Mouse (Mus musculus) bone marrow macrophage, adult 2 months (primary cell): ENCODE results near the gene Cyp2u1. TPM values are rescaled to one million over a fixed set of nuclear protein-coding genes. Genes with fewer than 3 reads are reported as not detected.

Source experiments
- H3K27ac ChIP-seq: 2 replicates; pipeline ENCODE4 v1.5.1; 2012; ENCODE audit warnings: low read depth, low read length; ENCODE audit not compliant: insufficient read depth
- H3K4me1 ChIP-seq: 2 replicates; pipeline ENCODE4 v1.6.1; 2012; ENCODE audit warnings: low read length; ENCODE audit not compliant: control insufficient read depth, insufficient read depth
- H3K4me3 ChIP-seq: 2 replicates; pipeline ENCODE4 v1.5.1; 2012; ENCODE audit warnings: mild to moderate bottlenecking, low read length, moderate library complexity; ENCODE audit not compliant: insufficient read depth
- CTCF ChIP-seq: IDR thresholded peaks from 2 replicates; pipeline ENCODE4 v1.5.1; 2012; ENCODE audit warnings: low read depth, mild to moderate bottlenecking, low read length, moderate library complexity
- POLR2A ChIP-seq: IDR thresholded peaks from 2 replicates; pipeline ENCODE4 v1.6.1; 2012; ENCODE audit warnings: mild to moderate bottlenecking, low read depth, low read length, borderline replicate concordance
- polyA plus RNA-seq: library from polyadenylated mRNA; stranded (reverse); fragments of >200 nt; gene quantifications from 2 replicates; pipeline ENCODE4 v1.2.4, GENCODE M21; 2012; ENCODE audit not compliant: missing spikeins, insufficient read depth, insufficient read length

Gene Cyp2u1
- polyA plus RNA-seq, 1 experiment = 0.56 TPM

- Histone ChIP-seq H3K27ac (no peak overlapping the region), H3K4me1 (no peaks in the 10 kb centered on the region), H3K4me3 (no peak overlapping the region)
- TF ChIP-seq CTCF (no peak), POLR2A (no peak)
These were observed 43.5 kb downstream of the Cyp2u1 start for GRCm38 (mm10) chr3:131259392-131259965.

GRCm38 (mm10) chr3:131258921-131259320, 44.1 kb downstream of the Cyp2u1 start:
- H3K27ac ChIP-seq = no peak overlapping the region
- no peak overlapping the region for H3K4me3 ChIP-seq
- H3K4me1 ChIP-seq = no peaks in the 10 kb centered on the region
- no peak for TF ChIP-seq CTCF
- TF ChIP-seq POLR2A = no peak

GRCm38 (mm10) chr3:131255399-131255981, 47.5 kb downstream of the Cyp2u1 start:
- Histone ChIP-seq H3K27ac (no peak overlapping the region), H3K4me1 (no peaks in the 10 kb centered on the region), H3K4me3 (no peak overlapping the region)
- TF ChIP-seq POLR2A (no peak), CTCF (no peak)

- TF ChIP-seq POLR2A (no peak), CTCF (no peak)
- Histone ChIP-seq H3K27ac (no peak overlapping the region), H3K4me3 (no peak overlapping the region), H3K4me1 (no peaks in the 10 kb centered on the region)
These were observed 48.0 kb downstream of the Cyp2u1 start for GRCm38 (mm10) chr3:131254991-131255390.

- no peak overlapping the region for H3K4me3 ChIP-seq
- TF ChIP-seq POLR2A (no peak), CTCF (no peak)
- H3K27ac ChIP-seq = no peak overlapping the region
- H3K4me1 ChIP-seq = no peaks in the 10 kb centered on the region
These were observed 51.4 kb downstream of the Cyp2u1 start for GRCm38 (mm10) chr3:131251601-131252000.

GRCm38 (mm10) chr3:131250978-131251377, 52.0 kb downstream of the Cyp2u1 start:
- H3K4me1 ChIP-seq = no peaks in the 10 kb centered on the region
- TF ChIP-seq CTCF = no peak
- no peak for TF ChIP-seq POLR2A
- no peak overlapping the region for H3K27ac ChIP-seq
- H3K4me3 ChIP-seq = no peak overlapping the region

- no peak for TF ChIP-seq CTCF
- TF ChIP-seq POLR2A = no peak
- Histone ChIP-seq H3K4me3 (no peak overlapping the region), H3K27ac (no peak overlapping the region), H3K4me1 (no peaks in the 10 kb centered on the region)
These were observed 52.7 kb downstream of the Cyp2u1 start for GRCm38 (mm10) chr3:131250283-131250682.

GRCm38 (mm10) chr3:131248444-131248843, 54.6 kb downstream of the Cyp2u1 start:
- Histone ChIP-seq H3K4me3 (no peak overlapping the region), H3K4me1 (no peaks in the 10 kb centered on the region), H3K27ac (no peak overlapping the region)
- TF ChIP-seq POLR2A (no peak), CTCF (no peak)

GRCm38 (mm10) chr3:131247851-131248250, 55.2 kb downstream of the Cyp2u1 start:
- Histone ChIP-seq H3K4me3 (no peak overlapping the region), H3K4me1 (no peaks in the 10 kb centered on the region), H3K27ac (no peak overlapping the region)
- no peak for TF ChIP-seq CTCF
- TF ChIP-seq POLR2A = no peak

GRCm38 (mm10) chr3:131247447-131247846, 55.6 kb downstream of the Cyp2u1 start:
- Histone ChIP-seq H3K27ac (no peak overlapping the region), H3K4me3 (no peak overlapping the region), H3K4me1 (no peaks in the 10 kb centered on the region)
- no peak for TF ChIP-seq CTCF

- TF ChIP-seq POLR2A (no peak), CTCF (no peak)
- Histone ChIP-seq H3K27ac (no peak overlapping the region), H3K4me1 (no peaks in the 10 kb centered on the region), H3K4me3 (no peak overlapping the region)
These were observed 56.4 kb downstream of the Cyp2u1 start for GRCm38 (mm10) chr3:131246579-131247046.
